Mouse (Mus musculus) thymus, adult 2 months (tissue): ENCODE results near the gene Olig1.

ENCODE experiments used
- CTCF ChIP-seq: fragments of 200-500 bp; IDR thresholded peaks from 2 replicates; pipeline ENCODE4 v1.5.1; 2012; ENCODE audit warnings: mild to moderate bottlenecking, control low read depth, low read length, moderate library complexity, borderline replicate concordance; ENCODE audit not compliant: control insufficient read depth, poor library complexity, insufficient read depth; ENCODE audit errors: extremely low read depth
- POLR2A ChIP-seq: fragments of 200-500 bp; IDR thresholded peaks from 2 replicates; pipeline ENCODE4 v1.6.1; 2012; ENCODE audit warnings: mild to moderate bottlenecking, low read length, control low read depth, moderate library complexity; ENCODE audit not compliant: control insufficient read depth, poor library complexity, insufficient read depth; ENCODE audit errors: extremely low read depth

GRCm38 (mm10) chr16:91231781-91232469 is 37.6 kb upstream of the Olig1 start:
- TF ChIP-seq CTCF (no peak), POLR2A (no peak)
